Mouse (Mus musculus) embryonic facial prominence, embryonic 11.5 days (tissue): ENCODE results near the gene Camk2g. TPM values are rescaled to one million over a fixed set of nuclear protein-coding genes. Genes with fewer than 3 reads are reported as not detected.
A peak's percentile ranks its signal among the peaks of the same experiment; 100 is the strongest.

Experiments
- ATAC-seq: fragments of 200-750 bp; cut with Nextera tagmentation; replicated peaks from 2 replicates; pipeline ENCODE4 v1.8.0; 2017; ENCODE audit warnings: low read depth; ENCODE audit not compliant: insufficient number of reproducible peaks, low FRiP score, low TSS enrichment
- DNase-seq: peaks from one replicate; pipeline ENCODE4 v3.0.0-alpha.2; 2015; ENCODE audit warnings: low spot score
- H3K27ac ChIP-seq: fragments of 300-500 bp; sonication (generic); replicated peaks from 2 replicates; pipeline ENCODE4 v1.5.1; 2014; ENCODE audit warnings: mild to moderate bottlenecking, low read depth, low read length, control low read depth
- H3K27me3 ChIP-seq: fragments of 300-500 bp; sonication (generic); 2 replicates; pipeline ENCODE4 v1.6.1; 2014; ENCODE audit warnings: mild to moderate bottlenecking, low read length, moderate library complexity, mixed read lengths; ENCODE audit not compliant: control insufficient read depth, insufficient read depth
- H3K36me3 ChIP-seq: fragments of 300-500 bp; sonication (generic); replicated peaks from 2 replicates; pipeline ENCODE4 v1.6.1; 2014; ENCODE audit warnings: low read depth, mild to moderate bottlenecking, low read length, moderate library complexity, mixed read lengths; ENCODE audit not compliant: control insufficient read depth, insufficient read depth
- H3K4me1 ChIP-seq: fragments of 300-500 bp; sonication (generic); 2 replicates; pipeline ENCODE4 v1.6.1; 2014; ENCODE audit warnings: low read length, mixed read lengths; ENCODE audit not compliant: control insufficient read depth, insufficient read depth
- H3K4me2 ChIP-seq: fragments of 300-500 bp; sonication (generic); 2 replicates; pipeline ENCODE4 v1.6.1; 2014; ENCODE audit warnings: low read depth, mild to moderate bottlenecking, control low read depth, low read length, moderate library complexity
- H3K4me3 ChIP-seq: fragments of 300-500 bp; sonication (generic); 2 replicates; pipeline ENCODE4 v1.5.1; 2014; ENCODE audit warnings: low read depth, low read length, control low read depth
- H3K9ac ChIP-seq: fragments of 300-500 bp; sonication (generic); replicated peaks from 2 replicates; pipeline ENCODE4 v1.6.1; 2014; ENCODE audit warnings: mild to moderate bottlenecking, control low read depth, low read length
- H3K9me3 ChIP-seq: fragments of 300-500 bp; sonication (generic); replicated peaks from 2 replicates; pipeline ENCODE4 v1.6.1; 2016; ENCODE audit warnings: mild to moderate bottlenecking, low read length, inconsistent platforms, mixed read lengths; ENCODE audit not compliant: control insufficient read depth
- WGBS: fragments of 180-500 bp; shearing (Covaris S2); extraction: QIAGEN DNeasy Blood & Tissue Kit; methylation state at CpG from one replicate; pipeline ENCODE4 v1.1.7; 2014; 5-methylcytosine and 5-hydroxymethylcytosine counted together
- polyA plus RNA-seq: library from polyadenylated mRNA; unstranded; fragments of >200 nt; fragmentation: Nextera tagmentation; extraction: Ambion mirVana; gene quantifications from 2 replicates; pipeline ENCODE4 v1.2.1, GENCODE M21; 2014

Gene Camk2g
- polyA plus RNA-seq, 1 experiment from 2014 or later, result 47.1 TPM

DNA sequence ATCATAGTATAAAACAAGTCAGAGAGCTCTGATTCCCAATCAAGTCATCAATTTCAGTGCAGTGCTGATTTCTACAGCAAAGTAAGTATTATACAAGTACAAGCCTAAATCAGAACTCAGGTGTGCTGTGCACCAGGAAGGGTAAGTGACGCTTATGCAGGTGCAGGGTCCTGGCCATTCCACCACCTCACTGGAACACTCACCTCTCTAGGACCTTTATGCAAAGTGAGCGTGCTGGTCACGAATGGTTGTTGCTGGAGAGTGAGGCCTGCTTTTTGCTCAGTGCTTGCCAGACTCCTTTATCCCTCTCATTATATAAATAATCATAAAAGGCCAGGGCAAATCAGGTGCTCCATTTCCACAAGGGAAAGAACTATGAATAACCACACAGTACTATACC, 93.5 kb downstream of the Camk2g start:
- Histone ChIP-seq H3K4me1 (peaks cover 3% of the 10 kb centered on the region; the same call in 1 of the 2 replicates), H3K9me3 (no peaks in the 10 kb centered on the region), H3K27me3 (no peaks in the 10 kb centered on the region), H3K4me2 (no peak overlapping the region), H3K4me3 (no peak overlapping the region), H3K27ac (no peak overlapping the region), H3K36me3 (no peaks in the 10 kb centered on the region; the same call in 1 of the 2 replicates), H3K9ac (no peak overlapping the region)
- no peak for ATAC-seq
- no peak for DNase-seq
- WGBS, result 85% methylated on average over 3 of the region's 3 CpGs

DNA sequence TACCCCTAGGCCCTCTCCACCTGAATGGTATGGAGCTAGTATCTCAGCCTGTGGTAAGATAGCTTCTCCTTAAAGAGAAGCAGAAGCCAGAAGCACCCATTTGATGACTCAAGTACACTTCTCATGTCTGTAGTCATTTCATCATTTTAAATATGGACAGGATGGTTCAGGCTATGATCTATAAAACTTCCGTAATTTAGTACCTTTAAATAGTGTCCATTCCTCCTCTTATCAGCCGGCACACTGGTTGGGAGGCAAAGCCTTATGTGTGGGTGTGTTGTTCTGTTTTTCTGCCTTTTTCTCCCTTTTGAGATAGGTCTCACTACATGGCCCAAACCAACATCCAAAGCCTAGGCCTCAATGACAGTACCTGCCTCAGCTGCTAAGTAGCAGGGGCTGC, 95.4 kb downstream of the Camk2g start:
- Histone ChIP-seq H3K27me3 (no peaks in the 10 kb centered on the region), H3K27ac (no peak overlapping the region), H3K9me3 (no peaks in the 10 kb centered on the region), H3K4me3 (no peak overlapping the region), H3K36me3 (no peaks in the 10 kb centered on the region; the same call in none of the 2 replicates), H3K9ac (no peak overlapping the region), H3K4me2 (no peak overlapping the region), H3K4me1 (peaks cover 3% of the 10 kb centered on the region; the same call in 1 of the 2 replicates)
- DNase-seq, result no peak
- WGBS, result 87% methylated on average over 2 of the region's 2 CpGs
- ATAC-seq, result no peak

DNA sequence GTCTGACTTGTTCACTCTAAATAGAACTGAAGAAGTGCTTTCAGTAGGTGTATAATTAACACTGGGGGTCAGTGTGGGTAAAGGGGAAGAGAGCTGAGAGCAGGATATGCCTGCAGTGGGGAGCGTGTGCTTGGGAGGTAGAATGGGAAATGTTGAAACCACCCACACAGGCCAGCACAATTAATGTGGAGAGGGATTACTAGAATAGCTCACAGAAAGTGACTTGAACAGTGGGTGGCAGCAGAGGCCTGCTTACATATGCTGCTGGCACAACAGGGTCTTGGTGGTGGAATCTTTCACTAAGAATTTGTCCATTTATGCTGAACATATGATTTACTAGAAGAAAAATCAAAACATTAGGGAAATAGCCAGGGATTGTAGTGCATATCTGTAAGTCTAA, 96.9 kb downstream of the Camk2g start:
- H3K9ac ChIP-seq, result 0 out of 2 replicates have a peak overlapping the region, but pooled peaks have one; percentile 7
- DNase-seq (peak; percentile 61), ATAC-seq (no peak)
- peak overlapping the region; percentile 13 for H3K4me3 ChIP-seq
- 22% methylated on average over 1 of the region's 1 CpGs for WGBS
- H3K9me3 ChIP-seq, result no peaks in the 10 kb centered on the region
- H3K4me2 ChIP-seq, result peak overlapping the region; percentile 73
- H3K36me3 ChIP-seq, result peaks cover 4% of the 10 kb centered on the region
- H3K4me1 ChIP-seq, result peaks cover 3% of the 10 kb centered on the region; the same call in 1 of the 2 replicates
- no peak overlapping the region for H3K27ac ChIP-seq
- no peaks in the 10 kb centered on the region for H3K27me3 ChIP-seq

DNA sequence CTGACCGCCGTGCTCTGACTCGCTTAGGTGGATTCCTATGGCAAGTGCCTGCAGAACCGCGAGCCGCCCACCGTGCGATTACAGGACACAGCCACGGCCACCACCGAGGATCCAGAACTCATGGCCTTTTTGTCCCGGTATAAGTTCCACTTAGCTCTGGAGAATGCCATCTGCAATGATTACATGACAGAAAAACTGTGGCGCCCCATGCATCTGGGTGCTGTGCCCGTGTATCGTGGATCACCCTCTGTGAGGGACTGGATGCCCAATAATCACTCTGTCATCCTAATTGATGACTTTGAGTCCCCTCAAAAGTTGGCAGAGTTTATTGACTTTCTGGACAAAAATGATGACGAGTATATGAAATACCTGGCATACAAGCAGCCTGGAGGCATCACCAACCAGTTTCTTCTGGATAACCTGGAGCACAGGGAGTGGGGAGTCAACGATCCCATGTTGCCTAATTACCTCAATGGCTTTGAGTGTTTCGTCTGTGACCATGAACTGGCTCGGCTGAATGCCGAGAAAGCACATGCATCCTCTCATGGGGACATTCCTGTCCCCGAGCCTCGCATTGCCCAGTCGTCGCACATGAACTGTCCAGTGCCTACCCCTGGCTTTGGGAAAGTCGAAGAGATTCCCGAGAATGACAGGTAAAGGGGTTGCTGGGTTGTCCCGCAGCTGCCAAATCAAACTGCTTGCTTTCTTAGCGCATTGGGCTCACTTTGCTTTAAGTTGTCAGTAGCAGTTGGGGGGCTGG, 97.9 kb downstream of the Camk2g start:
- no peak for DNase-seq
- Histone ChIP-seq H3K4me1 (no peaks in the 10 kb centered on the region), H3K9me3 (no peaks in the 10 kb centered on the region), H3K27me3 (no peaks in the 10 kb centered on the region), H3K36me3 (peaks cover 4% of the 10 kb centered on the region), H3K27ac (peak overlapping the region; percentile 81), H3K9ac (peak overlapping the region; percentile 63), H3K4me2 (peak overlapping the region; percentile 73), H3K4me3 (peak overlapping the region; percentile 64)
- WGBS, result 13% methylated on average over 27 of the region's 27 CpGs
- ATAC-seq, result no peak

DNA sequence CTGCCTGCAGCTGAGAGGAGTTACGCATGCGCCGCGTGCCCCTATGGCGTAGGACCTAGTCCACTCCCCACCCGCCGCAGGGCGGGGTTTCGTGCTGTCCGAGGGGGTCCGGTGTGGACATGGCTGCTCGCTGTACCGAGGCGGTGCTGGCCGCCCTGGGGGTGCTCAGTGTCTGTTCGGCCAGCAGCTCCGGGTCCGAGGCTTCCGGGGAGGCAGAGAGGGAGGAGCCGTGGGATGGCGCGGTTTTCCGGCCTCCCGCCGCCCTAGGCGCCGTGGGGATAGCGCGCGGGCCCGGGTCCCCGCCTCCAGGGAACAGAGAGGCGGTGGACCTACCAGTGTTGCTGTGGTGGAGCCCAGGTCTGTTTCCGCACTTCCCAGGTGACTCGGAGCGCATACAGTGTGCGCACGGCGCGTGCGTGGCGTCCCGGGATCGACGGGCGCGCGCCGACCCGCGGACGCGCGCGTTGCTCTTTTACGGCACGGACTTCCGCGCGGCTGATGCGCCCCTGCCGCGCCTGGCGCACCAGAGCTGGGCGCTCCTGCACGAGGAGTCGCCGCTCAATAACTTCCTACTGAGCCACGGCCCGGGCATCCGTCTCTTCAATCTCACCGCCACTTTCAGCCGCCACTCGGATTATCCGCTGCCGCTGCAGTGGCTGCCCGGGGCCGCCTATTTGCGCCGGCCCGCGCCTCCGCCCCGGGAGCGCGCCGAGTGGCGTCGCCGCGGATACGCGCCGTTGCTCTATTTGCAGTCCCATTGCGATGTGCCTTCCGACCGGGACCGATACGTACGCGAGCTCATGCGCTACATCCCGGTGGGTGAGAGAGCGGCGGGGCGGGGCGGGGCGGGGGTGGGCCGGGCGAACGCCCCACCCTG, 98.8 kb downstream of the Camk2g start, which contains the start of gene Fut11:
TSS of gene Fut11 (plus strand) at position 85 of the 877 bp plus-strand sequence.
- Histone ChIP-seq H3K27ac (peak within 1 kb of the TSS; percentile 81), H3K4me3 (peak within 1 kb of the TSS; percentile 64), H3K27me3 (no peaks in the 10 kb centered on the region), H3K36me3 (peaks cover 4% of the 10 kb centered on the region), H3K9me3 (no peaks in the 10 kb centered on the region), H3K4me1 (no peaks in the 10 kb centered on the region), H3K4me2 (peak within 1 kb of the TSS; percentile 73), H3K9ac (peak within 1 kb of the TSS; percentile 63)
- DNase-seq (peak; percentile 93), ATAC-seq (peak; percentile 93)
- WGBS, result under 1% methylated on average over 110 of the region's 111 CpGs

DNA sequence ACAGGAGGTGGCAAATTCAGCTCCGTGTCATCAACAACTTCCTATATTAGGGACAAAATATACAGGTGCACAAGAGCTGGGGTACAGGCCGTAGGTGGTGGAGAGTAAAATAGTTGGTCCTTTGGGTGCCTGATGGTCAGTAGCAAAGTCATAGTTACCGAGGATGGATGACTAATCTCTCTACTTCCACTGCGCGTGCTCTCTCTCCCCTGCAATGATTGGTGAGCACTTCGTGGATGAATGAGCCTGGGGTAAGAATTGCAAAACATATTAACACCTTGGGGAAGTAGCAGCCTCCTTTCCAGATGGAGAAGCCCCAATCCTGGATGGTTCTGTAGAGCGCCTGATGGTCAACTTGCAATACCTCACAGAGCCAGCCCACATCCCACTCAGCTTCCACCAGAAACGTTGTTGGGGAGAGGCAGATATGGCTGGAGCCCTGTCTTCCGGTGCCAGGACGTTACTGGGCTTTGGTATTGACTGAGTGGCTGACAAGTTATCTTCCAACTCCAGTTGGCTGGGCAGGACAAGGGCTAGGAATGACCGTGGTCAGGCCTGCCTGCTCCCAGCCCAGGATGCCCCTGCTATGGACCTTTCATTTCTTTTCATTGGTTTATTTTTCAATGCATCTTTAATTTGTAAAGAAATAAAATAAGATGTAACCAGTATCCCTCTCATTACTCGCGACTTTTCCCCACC, 99.6 kb downstream of the Camk2g start:
- Histone ChIP-seq H3K4me1 (no peaks in the 10 kb centered on the region), H3K4me3 (peak overlapping the region; percentile 64), H3K27ac (peak overlapping the region; percentile 81), H3K9me3 (no peaks in the 10 kb centered on the region), H3K9ac (peak overlapping the region; percentile 63), H3K4me2 (peak overlapping the region; percentile 73), H3K27me3 (no peaks in the 10 kb centered on the region), H3K36me3 (peaks cover 8% of the 10 kb centered on the region)
- no peak for ATAC-seq
- 50% methylated on average over 13 of the region's 13 CpGs for WGBS
- DNase-seq, result no peak

DNA sequence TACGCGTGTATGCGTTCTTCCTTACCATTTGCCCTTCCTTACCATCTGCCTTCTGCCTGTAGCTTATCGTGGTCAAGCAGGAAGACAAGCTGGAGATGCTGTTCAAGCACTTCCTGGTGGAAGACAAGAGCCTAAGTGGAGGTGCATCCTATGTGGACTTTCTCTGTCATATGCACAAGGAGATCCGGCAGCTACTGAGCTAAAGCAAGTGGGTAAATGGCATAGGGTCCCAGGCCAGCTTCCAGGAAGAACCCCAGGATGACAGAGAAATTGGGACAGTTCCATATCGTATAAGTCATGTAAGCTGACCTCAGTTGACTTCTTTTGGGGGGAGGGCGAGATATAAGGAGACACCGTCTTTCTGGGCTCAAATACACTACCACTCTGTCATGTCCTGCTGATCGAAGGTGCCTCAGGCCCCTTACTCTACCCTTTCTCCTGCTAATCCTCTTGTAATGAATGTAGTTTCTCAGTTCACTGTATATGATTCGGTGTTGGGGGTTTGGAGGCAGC, 100.2 kb downstream of the Camk2g start:
- 94% methylated on average over 10 of the region's 10 CpGs for WGBS
- Histone ChIP-seq H3K36me3 (peaks cover 15% of the 10 kb centered on the region), H3K27ac (no peak overlapping the region), H3K9me3 (no peaks in the 10 kb centered on the region), H3K27me3 (no peaks in the 10 kb centered on the region), H3K9ac (no peak overlapping the region), H3K4me2 (no peak overlapping the region), H3K4me3 (no peak overlapping the region), H3K4me1 (no peaks in the 10 kb centered on the region)
- no peak for DNase-seq
- ATAC-seq, result no peak
